Mouse (Mus musculus): ENCODE results near the gene Gsta2.
A peak's percentile ranks its signal among the peaks of the same experiment; 100 is the strongest.

DNA sequence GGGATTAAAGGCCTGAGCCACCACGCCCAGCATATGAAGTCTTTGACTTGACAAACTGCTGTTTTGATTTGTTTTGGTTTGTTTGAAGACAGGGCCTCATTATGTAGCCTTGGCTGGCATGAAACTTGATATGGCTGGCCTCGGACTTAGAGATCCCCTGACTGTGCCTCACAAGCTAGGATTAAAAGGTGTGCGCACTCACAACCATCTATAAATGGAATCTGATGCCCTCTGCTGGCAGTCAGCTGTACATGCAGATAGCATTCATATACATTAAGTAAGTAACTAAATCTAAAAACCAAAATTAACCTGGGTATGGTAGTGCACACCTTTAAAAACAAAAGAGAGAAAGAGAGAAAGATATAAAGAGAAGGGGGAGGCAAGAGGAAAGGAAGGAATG, 30.3 kb upstream of the Gsta2 start:
- TF ChIP-seq EP300 (IDR thresholded peaks at IDR 0.05; ENCODE audit: low read depth) (no peak), CTCF (IDR thresholded peaks at IDR 0.05; ENCODE audit: low read depth) (peak; percentile 73)

Measured in liver, postnatal 0 days (tissue).